Mouse (Mus musculus): Measurements from ENCODE around the gene Cdk5rap3.

The Cdk5rap3 gene

GRCm38 (mm10) chr11:96895886-96896285, 20.4 kb downstream of the Cdk5rap3 start:
- no peak for DNase-seq (ENCODE audit: low spot score)

- no peak for DNase-seq (ENCODE audit: low spot score)
Measured at GRCm38 (mm10) chr11:96893203-96893842, 23.0 kb downstream of the Cdk5rap3 start.

GRCm38 (mm10) chr11:96891784-96892527, 24.3 kb downstream of the Cdk5rap3 start:
- DNase-seq (ENCODE audit: low spot score): no peak

- no peak for DNase-seq (ENCODE audit: low spot score)
Measured at GRCm38 (mm10) chr11:96886942-96887546, 29.3 kb downstream of the Cdk5rap3 start.

GRCm38 (mm10) chr11:96885901-96886340, 30.4 kb downstream of the Cdk5rap3 start:
- DNase-seq (ENCODE audit: low spot score): no peak

GRCm38 (mm10) chr11:96880296-96880695, 36.0 kb downstream of the Cdk5rap3 start:
- DNase-seq (ENCODE audit: low spot score): no peak

GRCm38 (mm10) chr11:96879359-96879758, 36.9 kb downstream of the Cdk5rap3 start:
- no peak for DNase-seq (ENCODE audit: low spot score)

- DNase-seq (ENCODE audit: low spot score): no peak
Measured at GRCm38 (mm10) chr11:96878715-96879114, 37.6 kb downstream of the Cdk5rap3 start.

- DNase-seq (ENCODE audit: low spot score): no peak
Measured at GRCm38 (mm10) chr11:96877071-96877470, 39.2 kb downstream of the Cdk5rap3 start.

- no peak for DNase-seq (ENCODE audit: low spot score)
Measured at GRCm38 (mm10) chr11:96876300-96877040, 39.8 kb downstream of the Cdk5rap3 start.

- peak; percentile 68 for DNase-seq (ENCODE audit: low spot score)
Measured at GRCm38 (mm10) chr11:96875745-96876144, 40.6 kb downstream of the Cdk5rap3 start.

- no peak for DNase-seq (ENCODE audit: low spot score)
Measured at GRCm38 (mm10) chr11:96875270-96875669, 41.0 kb downstream of the Cdk5rap3 start.

GRCm38 (mm10) chr11:96873601-96874140, 42.6 kb downstream of the Cdk5rap3 start:
- DNase-seq (ENCODE audit: low spot score): no peak

GRCm38 (mm10) chr11:96872441-96873379, 43.6 kb downstream of the Cdk5rap3 start:
- no peak for DNase-seq (ENCODE audit: low spot score)

- no peak for DNase-seq (ENCODE audit: low spot score)
Measured at GRCm38 (mm10) chr11:96867149-96867548, 49.1 kb downstream of the Cdk5rap3 start.

- DNase-seq (ENCODE audit: low spot score): no peak
Measured at GRCm38 (mm10) chr11:96863206-96863995, 52.9 kb downstream of the Cdk5rap3 start.

- DNase-seq (ENCODE audit: low spot score): no peak
Measured at GRCm38 (mm10) chr11:96862534-96862933, 53.8 kb downstream of the Cdk5rap3 start.

GRCm38 (mm10) chr11:96861878-96862289, 54.4 kb downstream of the Cdk5rap3 start:
- peak; percentile 87 for DNase-seq (ENCODE audit: low spot score)

GRCm38 (mm10) chr11:96861446-96861845, 54.9 kb downstream of the Cdk5rap3 start:
- DNase-seq (ENCODE audit: low spot score): no peak

GRCm38 (mm10) chr11:96860564-96860963, 55.7 kb downstream of the Cdk5rap3 start:
- DNase-seq (ENCODE audit: low spot score): peak; percentile 58
